Mouse (Mus musculus) gastrocnemius, postnatal 10 days (tissue): ENCODE data around the gene Calr. TPM values are rescaled to one million over a fixed set of nuclear protein-coding genes. Genes with fewer than 3 reads are reported as not detected.
"Not testable (repeated sequence)": the region's sequence is repeated elsewhere in the genome, so short reads cannot be mapped to it uniquely, and the experiment has no call there.

Experiments used
- DNase-seq: peaks from one replicate; pipeline ENCODE4 v3.0.0; 2021; ENCODE audit warnings: mixed read lengths
- total RNA-seq, 2 experiments: library from RNA; stranded (reverse); gene quantifications; 2 replicates each; pipeline ENCODE4 v1.2.3; 2021

The Calr gene
- total RNA-seq, 2 experiments from 2014 or later: 234 to 286 TPM

DNA sequence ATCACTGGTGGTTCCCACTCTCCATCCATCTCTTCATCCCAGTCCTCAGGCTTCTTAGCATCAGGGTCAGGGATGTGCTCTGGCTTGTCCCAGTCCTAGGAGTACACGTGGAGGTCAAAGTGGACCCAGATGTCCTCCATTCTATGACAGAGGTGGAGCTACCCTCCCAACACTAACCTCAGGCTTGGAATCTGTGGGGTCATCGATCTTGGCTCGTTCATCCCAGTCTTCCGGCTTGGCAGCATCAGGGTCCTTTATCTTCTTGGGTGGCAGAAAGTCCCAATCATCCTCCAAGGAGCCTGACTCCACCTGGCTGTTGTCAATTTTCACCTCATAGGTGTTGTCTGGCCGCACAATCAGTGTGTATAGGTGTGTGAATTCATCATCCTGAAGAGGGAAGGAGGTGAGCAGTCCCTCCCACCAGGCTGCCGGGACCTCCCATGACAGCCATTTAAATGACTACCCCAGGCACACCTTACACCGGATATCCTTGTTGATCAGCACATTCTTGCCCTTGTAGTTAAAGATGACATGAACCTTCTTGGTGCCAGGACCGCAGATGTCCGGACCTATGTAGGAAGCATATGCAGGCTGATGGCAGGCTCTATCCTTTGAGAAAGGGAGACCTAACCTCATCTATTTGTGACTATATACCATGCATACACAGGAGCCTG is 2.2 kb downstream of the Calr start:
- DNase-seq: no peak

DNA sequence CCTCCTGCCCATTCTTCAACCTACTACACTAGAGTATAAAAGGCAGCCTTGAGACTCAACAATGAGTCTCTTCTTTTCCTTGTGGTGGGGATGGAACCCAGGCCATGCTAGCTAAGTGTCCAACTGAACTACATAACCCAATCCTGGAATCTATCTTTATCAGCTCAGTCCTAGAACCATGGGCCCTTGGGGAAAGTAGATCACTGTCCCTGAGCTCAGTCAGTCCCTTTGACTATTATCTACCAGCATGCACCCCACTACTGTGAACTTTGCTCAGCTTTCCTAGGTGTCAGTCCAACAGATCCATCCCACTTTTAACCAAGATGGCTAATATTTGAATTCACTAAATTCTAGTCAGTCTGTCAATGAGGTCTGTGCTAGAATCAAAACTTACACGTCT is 5.2 kb downstream of the Calr start:
- DNase-seq: no peak

DNA sequence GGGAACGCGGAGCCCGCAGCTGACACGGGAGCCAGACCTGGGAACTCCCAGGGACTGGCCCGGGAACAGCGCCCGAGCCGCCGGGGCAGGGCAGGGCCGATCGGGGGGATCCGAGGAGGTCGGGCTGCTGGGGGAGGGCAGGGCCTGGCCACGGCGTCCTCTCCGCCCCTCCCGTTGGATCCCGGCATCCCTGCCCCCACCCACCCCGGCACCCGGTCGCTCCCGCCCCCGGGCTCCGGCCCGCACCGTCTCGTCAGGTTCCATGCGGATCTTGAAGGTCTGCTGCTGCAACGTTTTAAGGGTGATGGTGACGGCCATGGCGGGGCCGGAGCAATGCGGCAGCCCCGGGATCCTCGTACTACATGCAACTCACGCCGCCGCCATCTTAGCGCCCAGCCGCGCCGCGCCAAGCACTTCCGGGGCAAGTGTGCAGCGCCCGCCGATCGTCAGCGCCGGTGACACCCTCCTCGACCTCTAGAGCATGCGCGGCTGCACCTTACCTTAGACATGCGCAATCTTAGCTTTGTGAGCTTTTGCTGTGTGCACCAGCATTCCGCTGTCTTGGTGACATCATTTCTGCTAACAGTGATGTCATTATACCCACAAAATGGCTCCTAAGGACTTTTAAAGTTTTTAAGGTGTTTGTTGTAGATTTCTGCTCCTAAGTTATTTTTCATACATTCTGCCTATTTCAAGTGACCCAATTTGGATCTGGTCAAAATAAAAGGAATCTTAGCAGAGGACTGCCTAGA is 6.3 kb downstream of the Calr start, which contains the start of gene Rad23a:
Gene Rad23a (minus strand): TSS at position 418 of the 752 bp plus-strand sequence.
- peak; percentile 86 for DNase-seq

DNA sequence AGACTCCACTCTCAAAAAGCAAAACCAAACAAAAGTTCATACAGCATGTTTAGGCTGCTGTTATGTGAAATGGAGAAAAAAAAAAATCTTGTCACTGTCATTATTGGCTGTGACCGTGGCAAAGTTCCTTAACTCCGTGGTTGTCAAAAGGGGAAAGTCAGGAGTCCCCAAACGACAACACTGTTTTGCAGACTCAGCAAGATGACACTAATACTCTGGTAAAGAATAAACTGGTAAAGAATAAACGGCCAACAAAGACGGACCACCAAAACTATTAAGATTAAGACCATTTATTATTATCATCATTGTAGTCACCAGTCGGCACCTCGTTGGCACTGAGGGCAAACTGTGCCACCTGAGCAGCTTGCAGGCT is 6.9 kb downstream of the Calr start:
- no peak for DNase-seq

DNA sequence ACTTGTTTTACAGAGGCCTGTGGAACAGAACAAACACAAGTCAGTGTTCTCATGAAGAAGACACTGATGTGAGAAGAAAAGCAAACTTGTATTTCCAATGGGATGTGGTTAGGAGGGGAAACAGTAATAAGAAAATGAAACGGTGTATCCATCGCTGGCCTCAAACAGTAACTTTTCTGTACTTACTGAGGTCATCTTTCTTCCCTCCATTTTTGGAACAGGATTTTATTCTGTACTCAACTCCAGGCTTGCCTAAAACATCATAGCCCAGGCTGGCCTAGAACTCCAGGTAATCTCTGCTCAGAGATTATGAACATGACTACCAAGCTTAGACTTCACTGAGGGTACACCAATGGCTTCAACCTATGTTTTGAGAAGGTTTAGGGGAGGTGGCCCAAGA is 7.3 kb downstream of the Calr start:
- no peak for DNase-seq

DNA sequence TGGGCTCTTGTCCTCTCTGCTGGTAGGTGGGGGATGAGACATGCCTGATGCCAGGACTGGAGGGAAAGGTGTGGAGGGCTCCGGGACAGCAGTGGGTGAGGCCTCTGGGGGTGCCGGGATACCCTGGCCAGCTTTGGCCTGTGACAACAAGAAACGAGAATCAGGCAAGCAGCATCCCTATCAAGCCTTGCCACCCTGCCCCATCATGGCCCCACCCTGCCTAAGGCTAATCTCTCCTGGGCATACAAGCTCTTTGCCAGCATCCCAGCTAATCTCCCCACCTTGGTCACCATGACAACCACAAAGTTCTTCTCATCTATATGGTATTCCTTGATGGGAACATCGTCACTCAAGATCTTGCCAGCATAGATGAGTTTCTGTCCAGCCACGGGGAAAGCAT is 8.2 kb downstream of the Calr start:
- no peak for DNase-seq

DNA sequence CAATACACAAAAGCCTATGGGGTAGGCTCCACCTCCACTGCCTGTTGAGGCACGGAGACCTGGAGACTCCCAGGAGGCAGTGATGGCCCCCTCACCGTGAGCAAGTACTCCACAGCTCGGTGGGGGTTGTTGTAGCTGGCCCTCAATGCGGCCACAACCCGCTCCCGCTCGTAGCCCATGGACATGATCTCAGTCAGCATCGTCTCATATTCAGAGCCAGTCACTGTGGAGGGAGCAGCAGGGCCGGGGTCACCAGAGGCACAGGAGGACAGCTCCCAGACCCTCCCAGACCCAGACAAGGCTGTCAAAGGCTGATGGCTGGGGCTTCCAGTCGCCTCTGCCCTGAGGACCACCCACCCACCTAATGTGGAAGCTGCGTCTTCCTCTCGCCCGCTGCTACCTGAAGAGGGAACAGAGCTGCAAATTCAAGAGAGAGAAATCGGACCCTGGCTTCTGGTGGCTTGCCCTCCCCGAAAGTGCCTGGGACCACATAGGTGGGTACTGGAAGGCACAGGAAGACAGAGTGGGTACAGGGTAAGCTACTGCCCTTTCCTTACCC is 8.7 kb downstream of the Calr start:
- DNase-seq: no peak

DNA sequence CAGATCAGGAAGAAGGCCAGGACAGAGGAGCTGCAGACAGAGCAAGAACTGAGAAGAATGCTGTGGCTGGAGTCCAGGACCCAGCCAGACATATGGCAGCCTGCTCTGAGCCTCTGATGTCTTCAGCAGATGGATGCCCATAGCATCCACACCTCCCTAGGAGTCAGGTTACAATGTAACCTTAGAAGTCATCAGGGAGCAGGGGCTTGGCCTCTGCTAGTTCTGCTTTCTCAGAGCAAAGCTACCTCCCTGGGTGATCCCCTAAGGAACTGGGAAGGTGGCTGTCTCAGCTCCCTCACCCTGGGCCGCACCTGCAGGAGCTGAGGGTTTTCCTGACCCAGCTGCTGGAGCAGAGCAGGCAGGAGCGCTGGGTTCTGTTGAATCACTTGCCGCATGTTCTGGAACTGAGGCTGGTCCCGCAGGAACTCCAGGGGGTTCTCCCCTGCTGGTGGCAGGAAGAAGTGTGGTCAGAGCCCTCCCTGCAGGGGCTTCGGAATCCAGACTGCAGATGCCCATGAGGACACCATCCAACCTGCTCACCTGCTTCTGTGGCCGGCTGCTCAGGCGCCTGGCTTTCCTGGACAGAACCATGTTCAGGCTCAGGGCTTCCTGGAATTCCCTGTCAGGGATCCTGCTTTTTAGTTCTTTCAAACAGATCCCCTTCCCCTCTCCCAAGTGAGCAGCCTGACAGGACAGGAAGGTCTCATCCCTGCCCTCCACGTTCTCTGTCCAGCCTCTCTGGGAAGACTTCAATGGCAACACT is 9.4 kb downstream of the Calr start:
- no peak for DNase-seq

DNA sequence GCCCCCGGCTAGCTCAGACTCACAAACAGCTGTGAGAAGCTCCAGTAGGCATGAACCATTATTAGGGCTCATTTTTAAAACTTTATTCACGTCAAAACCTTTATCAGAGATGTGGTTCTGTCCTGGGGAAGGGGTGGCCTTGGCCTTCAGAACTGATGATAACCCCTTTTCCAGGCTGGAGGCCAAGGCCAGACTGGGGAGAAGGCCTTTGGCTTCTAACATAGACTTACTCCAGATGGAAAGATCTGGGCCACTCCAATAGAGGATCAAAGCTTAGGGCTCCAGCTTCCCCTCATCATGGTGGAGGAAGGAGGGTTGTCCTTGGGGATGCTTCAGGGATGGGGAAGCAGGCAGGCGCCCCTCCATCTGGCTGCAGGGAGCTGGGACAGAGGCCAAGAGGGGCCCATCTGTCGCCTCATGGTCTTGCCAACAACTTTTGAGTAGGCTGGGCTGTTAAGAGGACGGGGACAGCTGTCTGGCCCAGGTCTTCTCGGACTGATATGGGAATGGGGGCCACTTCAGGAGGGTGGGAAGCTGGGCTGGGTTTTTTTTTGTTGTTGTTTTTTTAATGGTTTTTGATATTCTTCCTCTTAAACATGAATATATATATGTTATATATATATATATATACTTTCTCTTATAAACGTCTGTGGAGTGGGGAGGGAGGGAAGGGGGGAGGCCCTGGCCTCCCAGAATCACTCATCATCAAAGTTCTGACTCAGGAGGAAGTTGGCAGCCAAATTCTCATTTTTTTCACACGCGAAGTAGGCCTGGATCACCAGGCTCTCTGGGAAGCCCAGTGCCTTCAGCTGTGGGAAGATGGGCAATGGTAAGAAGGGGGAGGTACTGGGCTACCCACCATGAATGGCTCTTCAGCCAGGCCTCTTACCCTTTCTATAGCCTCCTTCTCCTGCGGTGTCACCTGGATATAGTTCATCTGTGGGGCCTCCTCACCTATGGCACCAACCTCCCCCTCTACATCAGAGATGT is 11.6 kb downstream of the Calr start:
- peak; percentile 60 for DNase-seq

DNA sequence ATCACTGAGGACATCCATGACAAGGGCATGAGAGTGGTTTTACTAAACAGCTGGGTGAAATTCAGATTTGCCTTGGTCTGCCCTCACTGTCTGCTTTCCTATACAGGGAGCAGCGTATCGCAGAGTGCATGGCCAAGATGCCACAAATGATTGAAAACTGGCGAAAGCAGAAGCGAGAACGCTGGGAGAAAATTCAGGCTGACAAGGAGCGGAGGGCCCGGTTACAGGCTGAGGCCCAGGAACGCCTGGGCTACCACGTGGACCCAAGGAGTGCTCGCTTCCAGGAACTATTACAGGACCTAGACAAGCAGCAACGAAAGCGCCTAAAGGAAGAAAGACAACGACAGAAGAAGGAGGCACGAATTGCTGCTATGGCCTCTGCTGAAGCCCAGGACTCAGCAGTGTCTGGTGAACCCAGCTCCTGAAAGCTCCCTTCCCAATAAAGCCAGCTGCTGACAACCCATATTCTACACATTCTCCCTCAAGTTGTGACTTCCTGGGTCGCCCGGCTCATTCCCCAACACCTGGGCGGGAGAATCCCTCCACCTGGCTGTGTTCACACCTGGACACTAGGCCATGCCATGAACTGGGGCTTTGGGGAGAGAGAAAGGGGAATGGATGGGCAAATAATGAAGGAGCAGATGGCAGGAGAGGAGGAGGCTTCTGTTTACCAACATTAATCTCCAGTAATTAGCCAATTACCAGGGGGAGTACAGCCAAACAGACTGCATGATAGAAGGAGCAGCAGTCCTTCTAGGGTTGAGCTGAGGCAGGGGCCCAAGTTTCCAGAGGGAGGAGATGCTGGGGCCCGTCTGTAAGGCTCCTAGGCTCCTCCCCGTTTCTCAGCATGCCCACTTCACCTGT is 12.5 kb downstream of the Calr start:
- DNase-seq: no peak

DNA sequence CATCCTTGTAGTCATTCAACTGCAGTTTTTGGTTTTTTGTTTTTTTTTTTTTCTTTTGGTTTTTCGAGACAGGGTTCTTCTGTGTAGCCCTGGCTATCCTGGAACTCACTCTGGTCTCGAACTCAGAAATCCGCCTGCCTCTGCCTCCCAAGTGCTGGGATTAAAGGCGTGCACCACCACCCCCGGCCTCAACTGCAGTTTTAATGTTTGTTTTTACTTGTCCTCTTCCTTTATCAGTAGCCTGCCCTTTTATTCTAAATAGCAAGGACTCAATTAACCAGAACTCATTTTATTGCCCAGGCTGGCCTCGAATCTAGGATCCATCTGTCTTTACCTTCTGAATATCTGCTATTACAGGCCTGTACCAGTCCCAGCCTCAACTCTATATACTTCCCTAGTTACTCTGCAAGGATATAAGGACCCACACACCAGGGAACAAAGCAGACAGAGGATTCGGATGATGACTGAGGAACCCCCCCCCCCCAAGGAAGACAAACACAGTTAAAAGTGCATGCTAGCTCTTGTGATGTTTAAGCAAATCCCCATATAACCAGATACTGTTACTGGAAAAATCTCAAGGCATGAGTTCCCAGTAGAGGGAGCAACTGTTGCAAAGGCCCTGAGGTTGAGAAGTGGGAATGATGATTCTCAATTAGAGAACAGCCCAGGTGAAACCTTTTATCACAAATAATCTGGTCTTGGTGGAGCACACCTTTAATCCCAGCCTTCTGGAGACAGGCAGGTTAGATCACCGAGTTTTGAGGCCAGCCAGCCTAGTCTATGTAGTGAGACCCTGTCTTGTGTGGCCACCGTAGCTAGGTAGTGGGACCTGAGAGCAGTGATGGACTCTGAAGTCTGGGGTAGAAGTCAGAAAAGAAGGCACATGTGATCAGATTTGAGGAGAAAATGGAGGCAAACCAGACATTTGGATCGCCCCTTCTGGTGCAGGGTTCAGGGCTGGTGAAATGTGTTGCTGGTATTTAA is 13.7 kb downstream of the Calr start:
- DNase-seq: no peak

DNA sequence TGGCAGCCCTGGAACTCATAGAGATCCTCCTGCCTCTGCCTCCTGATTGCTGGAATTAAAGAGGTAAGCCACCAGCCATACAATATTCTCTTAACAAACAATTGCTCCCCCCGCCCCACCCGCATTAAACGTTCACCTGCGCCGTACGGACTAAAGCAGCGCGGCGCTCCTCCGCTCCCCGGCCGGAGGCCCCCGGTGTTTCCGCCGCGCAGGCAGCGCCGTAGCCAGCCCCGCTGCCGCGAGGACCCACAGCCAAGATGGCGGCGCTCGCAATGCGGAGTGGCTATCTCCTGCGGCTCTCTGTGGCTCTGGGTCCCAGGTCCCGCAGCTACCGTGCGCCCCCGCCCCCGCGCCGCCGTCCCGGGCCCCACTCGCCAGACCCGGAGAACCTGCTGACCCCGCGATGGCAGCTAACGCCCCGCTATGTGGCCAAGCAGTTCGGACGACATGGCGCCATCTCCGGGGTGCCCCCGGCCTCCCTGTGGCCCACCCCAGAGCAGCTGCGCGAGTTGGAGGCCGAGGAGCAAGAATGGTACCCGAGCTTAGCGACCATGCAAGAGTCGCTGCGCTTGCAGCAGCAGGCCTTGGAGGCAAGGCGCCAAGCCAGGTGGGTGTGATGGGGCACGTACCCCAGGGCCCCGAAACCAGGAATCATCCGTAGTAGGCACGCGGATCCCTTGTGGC is 14.6 kb downstream of the Calr start:
- peak; percentile 81 for DNase-seq

DNA sequence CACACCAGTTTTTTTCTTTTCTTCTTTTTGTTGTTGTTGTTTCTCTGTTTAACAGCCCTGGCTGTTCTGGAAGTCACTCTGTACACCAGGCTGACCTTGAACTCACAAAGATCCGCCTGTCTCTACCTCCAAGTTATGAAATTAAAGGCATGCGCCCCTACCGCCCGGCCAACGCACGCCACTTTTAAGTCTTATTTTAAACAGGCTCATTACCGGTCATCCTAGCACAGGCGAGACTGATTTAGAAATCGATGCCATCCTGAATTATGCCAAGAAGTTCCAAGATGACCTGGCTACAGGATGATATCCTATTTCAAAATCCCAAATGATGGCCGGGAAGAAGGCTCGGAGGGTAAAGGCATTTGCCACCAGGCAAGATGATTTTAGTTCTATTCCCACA is 15.2 kb downstream of the Calr start, which contains the start of gene Gadd45gip1:
Gene Gadd45gip1 (plus strand): TSS at position 33 of the 400 bp plus-strand sequence.
- DNase-seq: no peak

DNA sequence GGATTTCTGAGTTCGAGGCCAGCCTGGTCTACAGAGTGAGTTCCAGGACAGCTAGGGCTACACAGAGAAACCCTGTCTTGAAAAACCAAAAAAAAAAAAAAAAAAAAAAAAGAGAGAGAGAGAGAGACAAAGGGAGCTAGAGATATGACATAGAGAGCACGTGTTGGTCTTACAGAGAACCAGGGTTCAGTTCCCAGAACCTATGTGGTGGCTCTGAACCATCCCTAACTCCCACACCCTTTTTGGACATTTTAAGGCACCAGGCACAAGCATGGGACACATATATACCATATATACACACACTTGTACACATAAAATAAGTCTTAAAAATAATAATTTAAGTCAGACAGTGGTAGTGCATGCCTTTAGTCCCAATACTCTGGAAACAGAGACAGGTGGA is 20.2 kb downstream of the Calr start:
- not testable (repeated sequence) for DNase-seq

DNA sequence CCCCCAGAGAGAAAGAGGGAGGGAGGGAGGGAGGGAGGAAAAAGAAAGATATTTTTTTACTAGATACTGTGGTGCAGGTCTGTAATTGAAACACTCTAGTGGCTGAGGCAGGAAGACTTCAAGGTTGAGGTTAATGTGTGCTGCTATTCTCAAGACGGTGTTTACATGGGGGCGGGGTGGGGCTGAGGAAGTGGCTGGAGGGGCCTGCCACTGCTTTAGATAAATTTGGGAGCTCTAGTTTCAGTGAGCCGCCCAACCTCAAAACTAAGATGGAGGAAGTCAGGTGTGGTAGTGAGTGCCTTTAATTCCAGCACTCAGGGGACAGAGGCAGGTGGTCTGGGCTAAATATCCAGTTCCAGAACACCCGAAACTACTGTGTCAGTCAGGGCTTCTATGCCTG is 21.1 kb downstream of the Calr start:
- no peak for DNase-seq

DNA sequence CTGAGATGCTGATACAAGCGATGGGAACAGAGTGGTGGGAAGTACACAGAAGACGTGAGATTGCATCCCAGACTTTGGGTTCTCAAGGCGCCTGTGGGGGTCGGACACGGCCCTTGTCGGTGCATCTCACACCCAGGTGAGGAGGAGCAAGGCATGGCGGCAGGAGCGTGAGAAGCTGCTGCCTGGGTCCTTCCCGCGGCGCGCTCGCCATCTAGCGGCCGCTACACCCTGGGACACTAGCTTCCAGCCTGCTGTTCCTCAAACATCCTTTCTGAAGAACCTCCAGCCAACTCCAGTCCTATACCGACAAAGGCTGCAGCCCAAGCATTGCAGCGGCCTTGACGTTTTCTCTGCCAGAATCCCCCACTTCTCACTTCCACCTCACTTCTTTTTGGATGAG is 23.1 kb downstream of the Calr start:
- DNase-seq: peak; percentile 66

DNA sequence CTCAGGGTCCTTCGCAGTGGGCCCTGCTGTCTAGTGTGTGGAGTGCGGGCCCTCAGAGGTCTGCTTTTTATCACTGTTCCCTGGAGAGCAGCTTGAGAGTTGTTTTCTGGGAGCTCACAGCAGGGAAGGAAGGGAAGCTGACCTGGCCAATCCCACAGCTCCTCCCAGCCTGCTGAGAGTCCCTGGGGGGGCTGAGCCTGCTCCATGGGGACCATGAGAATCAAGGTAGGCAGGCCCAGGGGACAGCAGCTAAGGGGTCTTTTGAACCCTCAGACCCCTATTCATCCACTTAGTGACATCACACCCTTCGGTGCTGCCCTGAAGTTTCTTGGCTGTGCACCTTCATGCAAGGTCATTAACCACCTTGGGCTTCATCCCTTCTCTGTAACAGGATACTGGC is 24.0 kb downstream of the Calr start, which contains the start of gene Dand5:
Gene Dand5 (minus strand): TSS at position 101 of the 400 bp plus-strand sequence.
- DNase-seq: no peak

DNA sequence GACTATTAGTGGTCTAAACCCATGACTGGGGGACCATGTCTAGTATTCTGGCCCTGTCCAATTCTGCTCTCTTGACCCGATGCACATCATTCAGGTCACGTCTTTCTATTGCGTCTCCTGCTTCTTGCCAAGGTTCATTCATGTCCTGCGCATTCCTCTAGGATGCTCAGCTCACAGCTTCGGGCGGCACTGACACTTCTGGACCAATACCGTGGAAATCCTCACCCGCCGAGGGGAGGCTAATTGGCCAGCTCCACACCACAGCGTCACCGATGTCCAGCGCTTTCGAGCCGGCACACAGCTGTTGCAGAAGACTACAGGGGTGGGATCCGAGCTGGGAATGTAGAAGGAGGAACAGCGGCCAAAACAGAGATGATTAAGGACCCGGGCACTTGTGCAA is 30.6 kb downstream of the Calr start:
- DNase-seq: no peak

DNA sequence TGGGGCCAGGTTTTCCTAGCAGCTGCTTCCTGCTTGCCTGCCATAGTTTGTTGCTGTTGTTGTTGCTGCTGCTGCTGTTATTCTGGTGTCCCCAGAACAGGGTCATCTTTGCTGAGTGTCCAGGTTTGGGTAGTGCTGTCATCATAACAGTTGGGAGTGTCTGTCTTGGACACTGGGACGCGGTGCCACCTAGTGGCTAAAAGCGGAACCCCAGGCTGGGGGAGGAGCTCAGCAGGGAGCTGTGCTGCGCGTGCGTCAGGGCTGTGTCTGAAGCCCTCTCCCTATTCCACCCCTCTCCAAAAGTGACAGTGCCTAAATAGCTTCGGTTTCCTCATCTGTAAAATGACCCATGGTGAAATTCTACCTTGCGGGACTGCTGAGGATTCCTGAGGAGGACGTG is 31.2 kb downstream of the Calr start:
- peak; percentile 99 for DNase-seq
